10 mouse cellular contexts compared by ENCODE assay signal in genomic region chr13:25695017-25695604, GRCm38 (mm10).
DNase-seq lines count a peak whose midpoint lies in the region; ATAC-seq and TF ChIP-seq lines count a peak whose summit lies in the region.
"Had no signal": no experiment of that assay in that cellular context is flagged by ENCODE, and none has a peak within 500 bp of the region (broad histone marks: within the 10 kb centered on the region; RNA-seq: fewer than 3 reads in every experiment).

No protein-coding gene starts in this region.

- ATAC-seq in forebrain, postnatal 0 days: peak; percentile 95
- ATAC-seq: liver, postnatal 0 days had no signal

- DNase-seq in kidney, postnatal 4 days: peak; percentile 14 to 16
- DNase-seq in kidney, adult 9 months: no peak
- peak; percentile 79 for DNase-seq in forebrain, postnatal 0 days
- DNase-seq in layer of hippocampus, adult 18-20 months (ENCODE audit: low spot score in 2 of 2): peak; percentile 15 to 63
- peak; percentile 71 for DNase-seq in right cerebral cortex, adult 18-20 months
- no peak for DNase-seq in ovary, postnatal 14 days (ENCODE audit: low spot score)
- DNase-seq in urinary bladder, postnatal 14 days (ENCODE audit: low spot score): no peak
- DNase-seq: cerebellum, adult 9-11 months; liver, postnatal 0 days had no signal

- no peaks in the 10 kb centered on the region for H3K27me3 ChIP-seq in forebrain, postnatal 0 days (ENCODE audit: insufficient read depth, low read length)
- H3K27me3 ChIP-seq: kidney, embryonic 15.5 days had no signal

- TF ChIP-seq CTCF in forebrain, postnatal 0 days (IDR thresholded peaks at IDR 0.05; ENCODE audit: low read depth): no peak

- 72% methylated on average over 14 of the region's 14 CpGs for WGBS in forebrain, postnatal 0 days

- no peaks in the 10 kb centered on the region for H3K4me1 ChIP-seq in forebrain, postnatal 0 days (ENCODE audit: insufficient read depth)
- H3K4me1 ChIP-seq: kidney, embryonic 15.5 days had no signal

- no peak overlapping the region for H3K4me3 ChIP-seq in forebrain, postnatal 0 days (ENCODE audit: low read depth, low read length)
- H3K4me3 ChIP-seq: kidney, embryonic 15.5 days had no signal

- no peaks in the 10 kb centered on the region for H3K9me3 ChIP-seq in forebrain, postnatal 0 days (ENCODE audit: low read length)
- H3K9me3 ChIP-seq: kidney, embryonic 15.5 days had no signal

- no peak overlapping the region for H3K9ac ChIP-seq in forebrain, postnatal 0 days
- H3K9ac ChIP-seq: kidney, embryonic 15.5 days; liver, postnatal 0 days had no signal

- no peak overlapping the region for H3K4me2 ChIP-seq in forebrain, postnatal 0 days (ENCODE audit: low read depth)
- H3K4me2 ChIP-seq: kidney, embryonic 15.5 days had no signal

- no peak overlapping the region for H3K27ac ChIP-seq in forebrain, postnatal 0 days (ENCODE audit: low read depth, low read length)
- H3K27ac ChIP-seq: kidney, embryonic 15.5 days had no signal

- H3K36me3 ChIP-seq in forebrain, postnatal 0 days (ENCODE audit: insufficient read depth): no peaks in the 10 kb centered on the region
- H3K36me3 ChIP-seq: kidney, embryonic 15.5 days had no signal

Comparison
In these comparisons a context has a peak if more than half of its experiments do, and no peak if none do; other contexts are left out.
1. DNase-seq: peak in kidney, postnatal 4 days (2 of 2), forebrain, postnatal 0 days (single experiment), layer of hippocampus, adult 18-20 months (2 of 2) and right cerebral cortex, adult 18-20 months (single experiment); none in kidney, adult 9 months (single experiment), ovary, postnatal 14 days (single experiment) and urinary bladder, postnatal 14 days (single experiment).